Mouse (Mus musculus): ENCODE measurements around the gene Tmem56. TPM values are rescaled to one million over a fixed set of nuclear protein-coding genes. Genes with fewer than 3 reads are reported as not detected.

Gene Tmem56
- polyA plus RNA-seq, 1 experiment from 2014 or later, result 1.3 TPM

GRCm38 (mm10) chr3:121169092-121169942, 113.6 kb downstream of the Tmem56 start:
- no peak for ATAC-seq
- H3K4me2 ChIP-seq (ENCODE audit: low read depth, low read length), result no peak overlapping the region
- H3K9me3 ChIP-seq (ENCODE audit: control insufficient read depth, low read length), result no peaks in the 10 kb centered on the region
- H3K36me3 ChIP-seq (ENCODE audit: control insufficient read depth, insufficient read depth, low read length), result no peaks in the 10 kb centered on the region
- no peaks in the 10 kb centered on the region for H3K4me1 ChIP-seq (ENCODE audit: control insufficient read depth, insufficient read depth, low read length)
- H3K9ac ChIP-seq (ENCODE audit: low read depth, low read length), result no peak overlapping the region
- H3K27me3 ChIP-seq (replicated peaks; ENCODE audit: control insufficient read depth, insufficient read depth, low read length), result no peaks in the 10 kb centered on the region
- H3K4me3 ChIP-seq (ENCODE audit: low read length), result no peak overlapping the region
- H3K27ac ChIP-seq (ENCODE audit: low read length), result no peak overlapping the region
- 77% methylated on average over 15 of the region's 15 CpGs for WGBS

DNA sequence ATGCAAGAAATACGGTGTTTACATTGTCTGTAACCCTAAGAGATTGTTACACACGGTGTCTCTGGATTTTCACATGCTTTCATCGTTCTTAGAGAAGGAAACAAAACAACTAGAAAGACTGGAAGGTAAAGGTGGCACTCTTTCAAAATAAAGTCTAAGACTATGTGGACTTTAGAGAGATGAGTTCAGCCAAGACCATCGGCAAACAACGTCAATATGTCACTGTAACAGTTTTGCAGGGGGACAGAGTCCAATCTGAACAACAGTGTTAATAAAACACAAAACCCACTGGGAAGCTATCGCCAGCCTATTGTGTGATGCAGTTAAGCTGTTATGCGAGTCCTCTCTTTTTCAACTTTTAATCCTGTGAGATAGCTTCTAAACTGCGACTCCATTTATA, 114.3 kb downstream of the Tmem56 start:
- Histone ChIP-seq H3K9ac (ENCODE audit: low read depth, low read length) (no peak overlapping the region), H3K27ac (ENCODE audit: low read length) (no peak overlapping the region), H3K9me3 (ENCODE audit: control insufficient read depth, low read length) (no peaks in the 10 kb centered on the region), H3K4me1 (ENCODE audit: control insufficient read depth, insufficient read depth, low read length) (no peaks in the 10 kb centered on the region), H3K27me3 (replicated peaks; ENCODE audit: control insufficient read depth, insufficient read depth, low read length) (no peaks in the 10 kb centered on the region), H3K4me3 (ENCODE audit: low read length) (no peak overlapping the region), H3K36me3 (ENCODE audit: control insufficient read depth, insufficient read depth, low read length) (no peaks in the 10 kb centered on the region), H3K4me2 (ENCODE audit: low read depth, low read length) (no peak overlapping the region)
- no peak for ATAC-seq
- 76% methylated on average over 8 of the region's 8 CpGs for WGBS

GRCm38 (mm10) chr3:121163271-121163819, 119.6 kb downstream of the Tmem56 start:
- Histone ChIP-seq H3K9ac (ENCODE audit: low read depth, low read length) (no peak overlapping the region), H3K4me1 (ENCODE audit: control insufficient read depth, insufficient read depth, low read length) (no peaks in the 10 kb centered on the region), H3K36me3 (ENCODE audit: control insufficient read depth, insufficient read depth, low read length) (no peaks in the 10 kb centered on the region), H3K27me3 (replicated peaks; ENCODE audit: control insufficient read depth, insufficient read depth, low read length) (no peaks in the 10 kb centered on the region), H3K9me3 (ENCODE audit: control insufficient read depth, low read length) (no peaks in the 10 kb centered on the region), H3K4me3 (ENCODE audit: low read length) (no peak overlapping the region), H3K4me2 (ENCODE audit: low read depth, low read length) (no peak overlapping the region), H3K27ac (ENCODE audit: low read length) (no peak overlapping the region)
- WGBS, result 47% methylated on average over 7 of the region's 7 CpGs
- no peak for ATAC-seq

GRCm38 (mm10) chr3:121161661-121162060, 121.2 kb downstream of the Tmem56 start:
- H3K4me2 ChIP-seq (ENCODE audit: low read depth, low read length), result no peak overlapping the region
- no peak overlapping the region for H3K27ac ChIP-seq (ENCODE audit: low read length)
- H3K4me1 ChIP-seq (ENCODE audit: control insufficient read depth, insufficient read depth, low read length), result no peaks in the 10 kb centered on the region
- H3K27me3 ChIP-seq (replicated peaks; ENCODE audit: control insufficient read depth, insufficient read depth, low read length), result no peaks in the 10 kb centered on the region
- WGBS, result 58% methylated on average over 2 of the region's 2 CpGs
- no peak overlapping the region for H3K4me3 ChIP-seq (ENCODE audit: low read length)
- no peaks in the 10 kb centered on the region for H3K36me3 ChIP-seq (ENCODE audit: control insufficient read depth, insufficient read depth, low read length)
- H3K9me3 ChIP-seq (ENCODE audit: control insufficient read depth, low read length), result no peaks in the 10 kb centered on the region
- no peak for ATAC-seq
- no peak overlapping the region for H3K9ac ChIP-seq (ENCODE audit: low read depth, low read length)

GRCm38 (mm10) chr3:121160424-121160823, 122.5 kb downstream of the Tmem56 start:
- ATAC-seq, result no peak
- no peaks in the 10 kb centered on the region for H3K36me3 ChIP-seq (ENCODE audit: control insufficient read depth, insufficient read depth, low read length)
- WGBS, result 38% methylated on average over 4 of the region's 4 CpGs

GRCm38 (mm10) chr3:121159566-121159965, 123.3 kb downstream of the Tmem56 start:
- H3K27me3 ChIP-seq (replicated peaks; ENCODE audit: control insufficient read depth, insufficient read depth, low read length), result no peaks in the 10 kb centered on the region
- no peak overlapping the region for H3K27ac ChIP-seq (ENCODE audit: low read length)
- 86% methylated on average over 10 of the region's 10 CpGs for WGBS
- H3K9ac ChIP-seq (ENCODE audit: low read depth, low read length), result no peak overlapping the region
- no peaks in the 10 kb centered on the region for H3K36me3 ChIP-seq (ENCODE audit: control insufficient read depth, insufficient read depth, low read length)
- no peak overlapping the region for H3K4me2 ChIP-seq (ENCODE audit: low read depth, low read length)
- H3K4me3 ChIP-seq (ENCODE audit: low read length), result no peak overlapping the region
- ATAC-seq, result no peak
- no peaks in the 10 kb centered on the region for H3K4me1 ChIP-seq (ENCODE audit: control insufficient read depth, insufficient read depth, low read length)
- H3K9me3 ChIP-seq (ENCODE audit: control insufficient read depth, low read length), result no peaks in the 10 kb centered on the region

More at GRCm38 (mm10) chr3:121160424-121160823, 122.5 kb downstream of the Tmem56 start:
- Histone ChIP-seq H3K4me3 (ENCODE audit: low read length) (no peak overlapping the region), H3K4me1 (ENCODE audit: control insufficient read depth, insufficient read depth, low read length) (no peaks in the 10 kb centered on the region), H3K27ac (ENCODE audit: low read length) (no peak overlapping the region), H3K9me3 (ENCODE audit: control insufficient read depth, low read length) (no peaks in the 10 kb centered on the region), H3K27me3 (replicated peaks; ENCODE audit: control insufficient read depth, insufficient read depth, low read length) (no peaks in the 10 kb centered on the region), H3K9ac (ENCODE audit: low read depth, low read length) (no peak overlapping the region), H3K4me2 (ENCODE audit: low read depth, low read length) (no peak overlapping the region)

- H3K9me3 ChIP-seq (ENCODE audit: control insufficient read depth, low read length), result no peaks in the 10 kb centered on the region
- H3K27ac ChIP-seq (ENCODE audit: low read length), result no peak overlapping the region
- no peaks in the 10 kb centered on the region for H3K36me3 ChIP-seq (ENCODE audit: control insufficient read depth, insufficient read depth, low read length)
- H3K27me3 ChIP-seq (replicated peaks; ENCODE audit: control insufficient read depth, insufficient read depth, low read length), result no peaks in the 10 kb centered on the region
- no peak for ATAC-seq
- H3K4me2 ChIP-seq (ENCODE audit: low read depth, low read length), result no peak overlapping the region
- WGBS, result 91% methylated on average over 16 of the region's 16 CpGs
- H3K4me1 ChIP-seq (ENCODE audit: control insufficient read depth, insufficient read depth, low read length), result no peaks in the 10 kb centered on the region
- H3K9ac ChIP-seq (ENCODE audit: low read depth, low read length), result no peak overlapping the region
- no peak overlapping the region for H3K4me3 ChIP-seq (ENCODE audit: low read length)
These were observed 124.0 kb downstream of the Tmem56 start for GRCm38 (mm10) chr3:121158901-121159351.

DNA sequence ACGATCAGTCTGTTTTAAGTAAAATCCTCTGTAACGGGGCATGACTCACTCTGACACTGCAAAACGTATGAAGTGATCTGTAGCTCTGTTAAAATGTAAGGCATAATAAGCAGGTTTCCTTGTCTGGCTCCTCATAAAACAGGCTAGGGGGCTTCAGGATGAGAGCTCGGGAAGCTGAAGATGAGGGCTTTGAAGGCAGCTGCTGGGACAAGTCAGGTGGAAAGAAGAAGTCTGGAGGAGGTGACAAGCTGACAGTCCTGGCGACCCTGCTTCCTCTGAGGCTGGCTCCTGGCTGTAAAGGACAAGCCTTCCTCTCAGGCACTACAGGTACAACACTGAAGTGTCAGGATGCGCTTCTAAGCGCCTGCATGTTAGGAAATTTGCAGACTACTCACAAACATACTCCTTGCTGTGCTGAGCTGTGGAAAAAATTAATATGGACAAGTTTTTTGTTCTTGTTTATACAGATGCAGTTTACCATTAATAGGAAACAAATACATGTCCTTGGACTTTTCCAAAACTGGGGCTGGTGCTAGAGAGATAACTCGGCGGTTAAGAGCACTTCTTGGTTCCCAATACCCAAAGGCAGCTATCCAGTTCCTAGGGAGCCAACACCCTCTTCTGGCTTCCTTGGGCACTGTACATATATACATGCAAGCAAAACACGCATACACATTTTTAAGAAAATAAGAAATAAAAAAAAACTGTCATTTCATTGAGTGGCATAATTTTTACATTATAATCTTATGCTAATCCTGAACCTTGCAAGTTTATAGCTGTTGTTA, 125.2 kb downstream of the Tmem56 start:
- Histone ChIP-seq H3K36me3 (ENCODE audit: control insufficient read depth, insufficient read depth, low read length) (no peaks in the 10 kb centered on the region), H3K27ac (ENCODE audit: low read length) (no peak overlapping the region), H3K27me3 (replicated peaks; ENCODE audit: control insufficient read depth, insufficient read depth, low read length) (no peaks in the 10 kb centered on the region), H3K9ac (ENCODE audit: low read depth, low read length) (no peak overlapping the region), H3K4me1 (ENCODE audit: control insufficient read depth, insufficient read depth, low read length) (no peaks in the 10 kb centered on the region), H3K4me3 (ENCODE audit: low read length) (no peak overlapping the region), H3K9me3 (ENCODE audit: control insufficient read depth, low read length) (no peaks in the 10 kb centered on the region), H3K4me2 (ENCODE audit: low read depth, low read length) (no peak overlapping the region)
- ATAC-seq, result no peak
- WGBS, result 70% methylated on average over 10 of the region's 10 CpGs

GRCm38 (mm10) chr3:121156451-121157186, 126.3 kb downstream of the Tmem56 start:
- Histone ChIP-seq H3K27me3 (replicated peaks; ENCODE audit: control insufficient read depth, insufficient read depth, low read length) (no peaks in the 10 kb centered on the region), H3K27ac (ENCODE audit: low read length) (no peak overlapping the region), H3K4me3 (ENCODE audit: low read length) (no peak overlapping the region), H3K9ac (ENCODE audit: low read depth, low read length) (no peak overlapping the region), H3K4me2 (ENCODE audit: low read depth, low read length) (no peak overlapping the region), H3K36me3 (ENCODE audit: control insufficient read depth, insufficient read depth, low read length) (no peaks in the 10 kb centered on the region), H3K9me3 (ENCODE audit: control insufficient read depth, low read length) (no peaks in the 10 kb centered on the region), H3K4me1 (ENCODE audit: control insufficient read depth, insufficient read depth, low read length) (no peaks in the 10 kb centered on the region)
- WGBS, result 71% methylated on average over 11 of the region's 11 CpGs
- ATAC-seq, result no peak
